Mouse (Mus musculus): ENCODE measurements at regions not wholly inside any gene's neighbourhood (a gene's known extent, or its start where the extent isn't known, plus 50 kb on each side); places are given as distances from the start of the nearest gene placed in this dataset.

DNA sequence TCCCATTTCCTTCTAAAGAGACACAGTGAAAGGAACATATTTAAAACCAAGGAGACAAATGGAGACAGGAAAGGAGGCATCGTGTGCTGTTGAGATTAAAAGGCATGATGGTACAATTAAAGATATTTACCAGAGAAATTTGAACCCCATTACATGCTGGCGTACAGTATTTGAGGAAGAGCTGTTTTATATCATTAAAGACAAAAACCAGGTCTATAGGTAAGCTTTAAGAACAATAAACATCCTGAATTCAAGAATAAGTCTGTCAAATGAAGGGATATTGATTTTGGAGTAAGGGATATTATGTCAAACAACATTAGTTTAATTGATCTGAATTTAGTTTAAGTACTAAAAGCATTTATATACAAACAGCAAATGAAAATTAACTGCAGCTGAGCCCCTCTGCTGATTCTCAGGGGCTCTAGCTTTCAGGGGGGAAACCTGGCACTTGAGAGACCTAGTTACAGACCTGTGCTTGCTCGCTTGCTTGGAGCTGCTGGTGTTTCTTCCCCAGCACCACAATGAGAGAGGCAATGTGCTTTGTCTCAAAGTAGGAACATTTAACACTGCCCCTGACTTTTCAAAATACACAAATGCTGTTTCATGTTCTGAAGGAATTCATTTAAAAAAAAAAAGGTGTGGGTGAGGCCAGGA is 189.8 kb upstream of the Nt5c1b start:
- H3K9ac ChIP-seq (ENCODE audit: low read length), result no peak overlapping the region
- no peak overlapping the region for H3K27ac ChIP-seq (ENCODE audit: low read depth, low read length)
- no peaks in the 10 kb centered on the region for H3K36me3 ChIP-seq (ENCODE audit: control insufficient read depth, insufficient read depth, low read length)
- DNase-seq (ENCODE audit: low spot score) (no peak), ATAC-seq (replicated peaks; ENCODE audit: low FRiP score) (no peak)
- no peaks in the 10 kb centered on the region for H3K9me3 ChIP-seq (ENCODE audit: control insufficient read depth, low read length)
- 59% methylated on average over 3 of the region's 3 CpGs for WGBS
- H3K27me3 ChIP-seq (ENCODE audit: control insufficient read depth, insufficient read depth, low read length), result no peaks in the 10 kb centered on the region
- no peak overlapping the region for H3K4me2 ChIP-seq (ENCODE audit: low read depth, low read length, severe bottlenecking)
- H3K4me3 ChIP-seq (ENCODE audit: low read depth, low read length), result no peak overlapping the region
- H3K4me1 ChIP-seq (replicated peaks; ENCODE audit: control insufficient read depth, insufficient read depth, low read length), result no peaks in the 10 kb centered on the region

DNA sequence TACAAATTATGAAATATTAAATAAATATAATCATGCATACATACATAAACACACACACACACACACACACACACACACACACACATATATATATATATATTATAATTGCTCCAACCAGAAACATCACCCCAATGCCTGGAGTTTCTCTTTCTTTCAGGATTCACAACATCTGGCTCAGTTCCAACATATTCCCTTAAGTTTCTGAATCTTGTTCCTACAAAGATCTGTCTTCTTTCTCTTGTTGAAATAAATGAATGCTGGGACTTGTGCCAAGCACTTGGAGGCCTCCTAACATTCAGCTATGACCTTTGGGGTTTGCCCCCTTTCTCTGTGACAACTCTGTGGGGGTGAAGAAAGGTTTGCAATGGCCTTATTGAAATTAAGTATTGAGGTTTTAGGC is 187.2 kb upstream of the Nt5c1b start:
- Histone ChIP-seq H3K9me3 (ENCODE audit: control insufficient read depth, low read length) (no peaks in the 10 kb centered on the region), H3K9ac (ENCODE audit: low read length) (no peak overlapping the region), H3K4me2 (ENCODE audit: low read depth, low read length, severe bottlenecking) (no peak overlapping the region), H3K36me3 (ENCODE audit: control insufficient read depth, insufficient read depth, low read length) (no peaks in the 10 kb centered on the region), H3K27me3 (ENCODE audit: control insufficient read depth, insufficient read depth, low read length) (no peaks in the 10 kb centered on the region), H3K4me3 (ENCODE audit: low read depth, low read length) (no peak overlapping the region), H3K4me1 (replicated peaks; ENCODE audit: control insufficient read depth, insufficient read depth, low read length) (no peaks in the 10 kb centered on the region), H3K27ac (ENCODE audit: low read depth, low read length) (no peak overlapping the region)
- DNase-seq (ENCODE audit: low spot score) (no peak), ATAC-seq (replicated peaks; ENCODE audit: low FRiP score) (no peak)

- Histone ChIP-seq H3K36me3 (ENCODE audit: control insufficient read depth, insufficient read depth, low read length) (no peaks in the 10 kb centered on the region), H3K4me1 (replicated peaks; ENCODE audit: control insufficient read depth, insufficient read depth, low read length) (no peaks in the 10 kb centered on the region)
- no peak for ATAC-seq (replicated peaks; ENCODE audit: low FRiP score)
These were observed 183.2 kb upstream of the Nt5c1b start for GRCm38 (mm10) chr12:10186576-10186975.

DNA sequence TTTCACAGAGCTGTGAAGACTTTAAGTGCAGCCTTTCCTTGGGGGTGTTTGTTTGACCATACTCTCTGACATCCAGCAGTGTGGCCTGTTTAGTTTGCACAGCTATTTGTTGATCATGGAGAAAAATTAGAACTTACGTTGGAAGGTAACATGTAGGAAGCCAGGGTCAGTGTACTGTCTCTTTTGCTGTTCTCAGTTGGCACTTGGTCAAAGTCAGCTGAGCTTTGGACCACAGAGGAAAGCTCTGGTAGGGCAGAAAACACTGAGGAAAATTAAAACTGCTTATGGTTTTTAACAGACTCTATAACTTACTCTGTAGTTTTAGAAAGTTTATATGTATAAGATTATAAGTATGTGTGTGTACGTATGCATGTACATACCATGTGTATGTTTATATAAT is 180.0 kb upstream of the Nt5c1b start:
- WGBS, result 92% methylated on average over 2 of the region's 2 CpGs
- Histone ChIP-seq H3K4me3 (ENCODE audit: low read depth, low read length) (no peak overlapping the region), H3K9me3 (ENCODE audit: control insufficient read depth, low read length) (no peaks in the 10 kb centered on the region), H3K4me2 (ENCODE audit: low read depth, low read length, severe bottlenecking) (no peak overlapping the region), H3K27ac (ENCODE audit: low read depth, low read length) (no peak overlapping the region), H3K9ac (ENCODE audit: low read length) (no peak overlapping the region), H3K36me3 (ENCODE audit: control insufficient read depth, insufficient read depth, low read length) (no peaks in the 10 kb centered on the region), H3K4me1 (replicated peaks; ENCODE audit: control insufficient read depth, insufficient read depth, low read length) (no peaks in the 10 kb centered on the region), H3K27me3 (ENCODE audit: control insufficient read depth, insufficient read depth, low read length) (no peaks in the 10 kb centered on the region)
- ATAC-seq (replicated peaks; ENCODE audit: low FRiP score) (no peak), DNase-seq (ENCODE audit: low spot score) (no peak)

More at GRCm38 (mm10) chr12:10186576-10186975, 183.2 kb upstream of the Nt5c1b start:
- DNase-seq (ENCODE audit: low spot score), result no peak
- no peak overlapping the region for H3K4me3 ChIP-seq (ENCODE audit: low read depth, low read length)
- H3K9ac ChIP-seq (ENCODE audit: low read length), result no peak overlapping the region
- H3K9me3 ChIP-seq (ENCODE audit: control insufficient read depth, low read length), result no peaks in the 10 kb centered on the region
- no peaks in the 10 kb centered on the region for H3K27me3 ChIP-seq (ENCODE audit: control insufficient read depth, insufficient read depth, low read length)
- no peak overlapping the region for H3K27ac ChIP-seq (ENCODE audit: low read depth, low read length)
- H3K4me2 ChIP-seq (ENCODE audit: low read depth, low read length, severe bottlenecking), result no peak overlapping the region

DNA sequence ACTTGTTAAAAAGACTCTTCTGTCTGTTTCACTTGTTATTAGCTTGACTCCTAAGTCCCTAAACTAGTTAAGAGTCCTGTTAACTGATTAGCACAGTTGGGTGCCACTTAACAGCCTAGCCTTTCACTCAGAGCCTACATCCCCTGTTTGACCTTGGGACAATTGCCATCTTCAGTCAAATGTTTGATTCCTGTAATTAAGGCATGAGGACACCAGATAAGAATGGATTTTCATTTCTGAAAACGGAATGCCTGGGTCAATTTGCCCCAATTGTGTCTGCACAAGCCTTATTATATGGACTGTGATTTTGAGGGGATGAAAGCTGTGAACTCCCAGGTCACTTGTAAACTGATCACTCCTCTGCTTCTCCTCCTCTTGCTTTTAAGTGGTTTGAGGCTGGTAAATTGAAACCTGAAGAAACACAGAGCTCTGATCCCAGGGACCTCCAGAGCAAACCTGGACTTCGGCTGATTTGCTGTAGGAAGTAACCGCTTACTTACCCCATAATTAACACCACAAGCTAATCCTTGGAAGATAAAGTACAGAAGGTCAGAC is 171.8 kb upstream of the Nt5c1b start:
- ATAC-seq (replicated peaks; ENCODE audit: low FRiP score) (no peak), DNase-seq (ENCODE audit: low spot score) (no peak)
- 21% methylated on average over 3 of the region's 3 CpGs for WGBS
- Histone ChIP-seq H3K4me2 (ENCODE audit: low read depth, low read length, severe bottlenecking) (no peak overlapping the region), H3K9me3 (ENCODE audit: control insufficient read depth, low read length) (no peaks in the 10 kb centered on the region), H3K36me3 (ENCODE audit: control insufficient read depth, insufficient read depth, low read length) (no peaks in the 10 kb centered on the region), H3K9ac (ENCODE audit: low read length) (no peak overlapping the region), H3K27ac (ENCODE audit: low read depth, low read length) (no peak overlapping the region), H3K27me3 (ENCODE audit: control insufficient read depth, insufficient read depth, low read length) (no peaks in the 10 kb centered on the region), H3K4me1 (replicated peaks; ENCODE audit: control insufficient read depth, insufficient read depth, low read length) (no peaks in the 10 kb centered on the region), H3K4me3 (ENCODE audit: low read depth, low read length) (no peak overlapping the region)

- Histone ChIP-seq H3K4me3 (ENCODE audit: low read depth, low read length) (no peak overlapping the region), H3K36me3 (ENCODE audit: control insufficient read depth, insufficient read depth, low read length) (no peaks in the 10 kb centered on the region), H3K9me3 (ENCODE audit: control insufficient read depth, low read length) (no peaks in the 10 kb centered on the region), H3K27ac (ENCODE audit: low read depth, low read length) (no peak overlapping the region), H3K4me2 (ENCODE audit: low read depth, low read length, severe bottlenecking) (no peak overlapping the region), H3K27me3 (ENCODE audit: control insufficient read depth, insufficient read depth, low read length) (no peaks in the 10 kb centered on the region), H3K9ac (ENCODE audit: low read length) (no peak overlapping the region), H3K4me1 (replicated peaks; ENCODE audit: control insufficient read depth, insufficient read depth, low read length) (no peaks in the 10 kb centered on the region)
- WGBS, result 88% methylated on average over 1 of the region's 1 CpGs
- no peak for ATAC-seq (replicated peaks; ENCODE audit: low FRiP score)
- DNase-seq (ENCODE audit: low spot score), result no peak
These were observed 159.9 kb upstream of the Nt5c1b start for GRCm38 (mm10) chr12:10209841-10210240.

DNA sequence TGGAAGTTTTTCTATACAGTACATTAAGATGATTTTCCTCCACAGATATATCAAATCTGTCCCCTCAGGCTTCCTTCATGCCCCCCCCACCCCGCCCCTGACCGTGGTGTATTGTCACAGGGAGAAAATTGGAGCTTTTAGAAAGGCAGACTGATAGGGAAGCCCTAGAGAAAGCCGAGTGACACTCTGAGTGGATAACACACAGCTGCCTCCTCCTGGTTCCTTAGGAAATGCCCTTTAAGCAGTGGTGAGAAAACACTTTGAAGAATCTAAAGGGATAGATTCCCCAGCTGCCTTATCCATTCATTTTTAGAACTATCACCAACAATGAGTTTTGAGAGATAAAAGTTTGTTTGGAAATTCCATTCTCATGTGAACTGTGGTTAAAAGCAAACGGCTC is 147.0 kb upstream of the Nt5c1b start:
- Histone ChIP-seq H3K4me3 (ENCODE audit: low read depth, low read length) (no peak overlapping the region), H3K4me2 (ENCODE audit: low read depth, low read length, severe bottlenecking) (no peak overlapping the region), H3K36me3 (ENCODE audit: control insufficient read depth, insufficient read depth, low read length) (no peaks in the 10 kb centered on the region), H3K27ac (ENCODE audit: low read depth, low read length) (no peak overlapping the region), H3K27me3 (ENCODE audit: control insufficient read depth, insufficient read depth, low read length) (no peaks in the 10 kb centered on the region), H3K4me1 (replicated peaks; ENCODE audit: control insufficient read depth, insufficient read depth, low read length) (no peaks in the 10 kb centered on the region), H3K9ac (ENCODE audit: low read length) (no peak overlapping the region), H3K9me3 (ENCODE audit: control insufficient read depth, low read length) (no peaks in the 10 kb centered on the region)
- no peak for ATAC-seq (replicated peaks; ENCODE audit: low FRiP score)
- 49% methylated on average over 4 of the region's 4 CpGs for WGBS
- DNase-seq (ENCODE audit: low spot score), result no peak

DNA sequence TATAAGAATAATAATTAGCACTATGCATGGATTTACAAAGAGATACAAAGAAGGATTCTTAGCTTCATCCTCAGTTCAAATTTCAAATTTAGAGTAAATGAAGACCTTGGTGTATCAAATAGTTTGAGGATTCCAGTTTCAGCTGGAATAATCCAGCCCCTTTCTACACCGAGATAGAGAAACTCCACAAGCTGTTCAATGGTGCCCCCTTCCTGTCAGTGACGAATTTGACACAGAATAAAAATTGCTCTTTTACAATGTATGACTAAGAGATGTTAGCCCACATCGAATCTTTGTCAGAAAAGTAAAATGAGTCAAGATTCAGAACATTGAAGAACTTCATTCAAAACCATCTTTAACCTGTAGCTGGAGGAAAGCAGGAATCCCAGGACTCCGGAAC is 145.9 kb upstream of the Nt5c1b start:
- WGBS, result 42% methylated on average over 4 of the region's 4 CpGs
- no peak for ATAC-seq (replicated peaks; ENCODE audit: low FRiP score)
- H3K27me3 ChIP-seq (ENCODE audit: control insufficient read depth, insufficient read depth, low read length), result no peaks in the 10 kb centered on the region

GRCm38 (mm10) chr12:10231144-10231543 is 138.6 kb upstream of the Nt5c1b start:
- no peak overlapping the region for H3K9ac ChIP-seq (ENCODE audit: low read length)
- 82% methylated on average over 4 of the region's 4 CpGs for WGBS
- H3K4me2 ChIP-seq (ENCODE audit: low read depth, low read length, severe bottlenecking), result no peak overlapping the region
- no peak overlapping the region for H3K27ac ChIP-seq (ENCODE audit: low read depth, low read length)
- no peaks in the 10 kb centered on the region for H3K9me3 ChIP-seq (ENCODE audit: control insufficient read depth, low read length)
- no peak overlapping the region for H3K4me3 ChIP-seq (ENCODE audit: low read depth, low read length)
- H3K36me3 ChIP-seq (ENCODE audit: control insufficient read depth, insufficient read depth, low read length), result no peaks in the 10 kb centered on the region
- H3K27me3 ChIP-seq (ENCODE audit: control insufficient read depth, insufficient read depth, low read length), result no peaks in the 10 kb centered on the region
- DNase-seq (ENCODE audit: low spot score) (no peak), ATAC-seq (replicated peaks; ENCODE audit: low FRiP score) (no peak)
- no peaks in the 10 kb centered on the region for H3K4me1 ChIP-seq (replicated peaks; ENCODE audit: control insufficient read depth, insufficient read depth, low read length)

More for the DNA sequence above, 145.9 kb upstream of the Nt5c1b start:
- no peak overlapping the region for H3K4me2 ChIP-seq (ENCODE audit: low read depth, low read length, severe bottlenecking)
- H3K4me1 ChIP-seq (replicated peaks; ENCODE audit: control insufficient read depth, insufficient read depth, low read length), result no peaks in the 10 kb centered on the region
- no peak for DNase-seq (ENCODE audit: low spot score)
- no peak overlapping the region for H3K9ac ChIP-seq (ENCODE audit: low read length)
- no peaks in the 10 kb centered on the region for H3K36me3 ChIP-seq (ENCODE audit: control insufficient read depth, insufficient read depth, low read length)
- no peaks in the 10 kb centered on the region for H3K9me3 ChIP-seq (ENCODE audit: control insufficient read depth, low read length)
- no peak overlapping the region for H3K27ac ChIP-seq (ENCODE audit: low read depth, low read length)
- no peak overlapping the region for H3K4me3 ChIP-seq (ENCODE audit: low read depth, low read length)
